Mouse (Mus musculus): ENCODE data around the gene Ifit3.

DNA sequence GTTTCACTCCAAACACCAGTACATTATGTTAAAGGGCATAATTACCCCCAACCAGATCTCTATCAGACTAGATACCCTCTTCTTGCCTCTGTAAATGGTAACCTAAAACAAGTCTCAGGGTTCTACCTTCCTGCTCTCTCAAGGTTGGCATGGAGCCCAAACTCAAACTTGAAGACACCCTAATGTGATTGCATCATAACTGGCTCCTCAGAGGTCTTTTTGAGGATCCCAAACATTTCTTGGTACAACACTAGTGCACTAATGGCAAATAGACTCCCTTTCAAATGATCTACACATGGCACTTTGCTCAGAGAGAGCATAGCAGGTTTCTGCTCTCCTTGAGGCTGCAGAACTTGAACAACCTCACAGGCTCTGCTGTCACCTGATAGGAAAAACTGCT lies 13.5 kb downstream of the Ifit3 start:
- TF ChIP-seq CTCF (IDR thresholded peaks at IDR 0.05; ENCODE audit: low read depth, low read length) (no peak), POLR2A (IDR thresholded peaks at IDR 0.05; ENCODE audit: insufficient read depth, low read length) (no peak)

All from ES-Bruce4 (cell line).